Mouse (Mus musculus): ENCODE results near the gene Olfr313.
"Not testable (repeated sequence)": the region's sequence is repeated elsewhere in the genome, so short reads cannot be mapped to it uniquely, and the experiment has no call there.

GRCm38 (mm10) chr11:58832541-58832940 lies 17.7 kb downstream of the Olfr313 start:
- not testable (repeated sequence) for TF ChIP-seq GATA1 (IDR thresholded peaks at IDR 0.05; ENCODE audit: borderline replicate concordance, low read length); FLI1 (IDR thresholded peaks at IDR 0.05; ENCODE audit: low read length)
